Mouse (Mus musculus): ENCODE results near the gene Vmn1r195. TPM values are rescaled to one million over a fixed set of nuclear protein-coding genes. Genes with fewer than 3 reads are reported as not detected.
"Not testable (repeated sequence)": the region's sequence is repeated elsewhere in the genome, so short reads cannot be mapped to it uniquely, and the experiment has no call there.

Gene Vmn1r195
- not detected in 2 replicates for polyA plus RNA-seq (2015; fragmentation: Nextera tagmentation; extraction: Ambion mirVana)

GRCm38 (mm10) chr13:22270222-22270621, at the start of gene Vmn1r195:
Vmn1r195 (plus strand) TSS chr13:22270522.
- not testable (repeated sequence) for H3K9me3 ChIP-seq (replicated peaks); H3K27me3 ChIP-seq; H3K9ac ChIP-seq; ATAC-seq (ENCODE audit: insufficient read depth); H3K36me3 ChIP-seq (replicated peaks); H3K27ac ChIP-seq (replicated peaks); H3K4me2 ChIP-seq; H3K4me1 ChIP-seq (replicated peaks); H3K4me3 ChIP-seq (replicated peaks)
- WGBS (ENCODE audit: insufficient replicate concordance): 73% methylated on average over 1 of the region's 1 CpGs

GRCm38 (mm10) chr13:22223060-22223459, 47.3 kb upstream of the Vmn1r195 start, which contains the start of gene Vmn1r193:
Vmn1r193 (minus strand) TSS chr13:22223160.
- not testable (repeated sequence) for H3K9ac ChIP-seq; H3K4me2 ChIP-seq; H3K4me1 ChIP-seq (replicated peaks); ATAC-seq (ENCODE audit: insufficient read depth); H3K4me3 ChIP-seq (replicated peaks); H3K36me3 ChIP-seq (replicated peaks); H3K27me3 ChIP-seq; H3K9me3 ChIP-seq (replicated peaks); H3K27ac ChIP-seq (replicated peaks)
- WGBS (ENCODE audit: insufficient replicate concordance): 45% methylated on average over 1 of the region's 1 CpGs

- Histone ChIP-seq H3K4me1 (replicated peaks) (no peaks in the 10 kb centered on the region), H3K9ac (no peak within 1 kb of the TSS), H3K4me3 (replicated peaks) (no peak within 1 kb of the TSS), H3K4me2 (no peak within 1 kb of the TSS), H3K36me3 (replicated peaks) (no peaks in the 10 kb centered on the region), H3K27me3 (no peaks in the 10 kb centered on the region), H3K27ac (replicated peaks) (no peak within 1 kb of the TSS), H3K9me3 (replicated peaks) (no peaks in the 10 kb centered on the region)
- WGBS (ENCODE audit: insufficient replicate concordance): 30% methylated on average over 1 of the region's 1 CpGs
- no peak for ATAC-seq (ENCODE audit: insufficient read depth)
These were observed 26.4 kb upstream of the Vmn1r195 start, which contains the start of gene Vmn1r194 for GRCm38 (mm10) chr13:22243915-22244314. Vmn1r194 (plus strand) TSS chr13:22244215.

- no peak overlapping the region for H3K27ac ChIP-seq (replicated peaks)
- no peaks in the 10 kb centered on the region for H3K9me3 ChIP-seq (replicated peaks)
- 37% methylated on average over 2 of the region's 2 CpGs for WGBS (ENCODE audit: insufficient replicate concordance)
- no peak overlapping the region for H3K9ac ChIP-seq
- H3K4me1 ChIP-seq (replicated peaks): no peaks in the 10 kb centered on the region
- H3K36me3 ChIP-seq (replicated peaks): no peaks in the 10 kb centered on the region
- H3K27me3 ChIP-seq: no peaks in the 10 kb centered on the region
- no peak overlapping the region for H3K4me2 ChIP-seq
- H3K4me3 ChIP-seq (replicated peaks): no peak overlapping the region
- no peak for ATAC-seq (ENCODE audit: insufficient read depth)
These were observed 1.4 kb downstream of the Vmn1r195 start for GRCm38 (mm10) chr13:22271721-22272120.

- H3K4me1 ChIP-seq (replicated peaks): no peaks in the 10 kb centered on the region
- 42% methylated on average over 2 of the region's 2 CpGs for WGBS (ENCODE audit: insufficient replicate concordance)
These were observed 14.3 kb downstream of the Vmn1r195 start for GRCm38 (mm10) chr13:22284578-22284977.

GRCm38 (mm10) chr13:22289620-22290019, 19.3 kb downstream of the Vmn1r195 start, which contains the start of gene Vmn1r196:
Vmn1r196 (plus strand) TSS chr13:22289920.
- H3K9ac ChIP-seq: no peak within 1 kb of the TSS
- H3K27me3 ChIP-seq: no peaks in the 10 kb centered on the region
- WGBS (ENCODE audit: insufficient replicate concordance): 54% methylated on average over 2 of the region's 2 CpGs
- H3K9me3 ChIP-seq (replicated peaks): no peaks in the 10 kb centered on the region
- H3K36me3 ChIP-seq (replicated peaks): no peaks in the 10 kb centered on the region
- H3K27ac ChIP-seq (replicated peaks): no peak within 1 kb of the TSS
- H3K4me2 ChIP-seq: no peak within 1 kb of the TSS
- no peaks in the 10 kb centered on the region for H3K4me1 ChIP-seq (replicated peaks)
- H3K4me3 ChIP-seq (replicated peaks): no peak within 1 kb of the TSS
- ATAC-seq (ENCODE audit: insufficient read depth): no peak

More at GRCm38 (mm10) chr13:22284578-22284977, 14.3 kb downstream of the Vmn1r195 start:
- Histone ChIP-seq H3K27ac (replicated peaks) (no peak overlapping the region), H3K4me3 (replicated peaks) (no peak overlapping the region), H3K27me3 (no peaks in the 10 kb centered on the region), H3K36me3 (replicated peaks) (no peaks in the 10 kb centered on the region), H3K9me3 (replicated peaks) (no peaks in the 10 kb centered on the region), H3K4me2 (no peak overlapping the region), H3K9ac (no peak overlapping the region)
- ATAC-seq (ENCODE audit: insufficient read depth): no peak

- H3K4me1 ChIP-seq (replicated peaks); H3K4me3 ChIP-seq (replicated peaks); H3K9me3 ChIP-seq (replicated peaks); H3K9ac ChIP-seq; ATAC-seq (ENCODE audit: insufficient read depth); H3K27ac ChIP-seq (replicated peaks); H3K27me3 ChIP-seq; H3K36me3 ChIP-seq (replicated peaks); H3K4me2 ChIP-seq: not testable (repeated sequence)
- 82% methylated on average over 5 of the region's 5 CpGs for WGBS (ENCODE audit: insufficient replicate concordance)
These were observed 37.8 kb downstream of the Vmn1r195 start for GRCm38 (mm10) chr13:22308075-22308474.

GRCm38 (mm10) chr13:22315361-22315760, 45.0 kb downstream of the Vmn1r195 start:
- Histone ChIP-seq H3K9me3 (replicated peaks) (no peaks in the 10 kb centered on the region), H3K36me3 (replicated peaks) (no peaks in the 10 kb centered on the region), H3K4me2 (no peak overlapping the region), H3K27ac (replicated peaks) (no peak overlapping the region), H3K4me1 (replicated peaks) (no peaks in the 10 kb centered on the region), H3K27me3 (no peaks in the 10 kb centered on the region), H3K4me3 (replicated peaks) (no peak overlapping the region), H3K9ac (no peak overlapping the region)
- 43% methylated on average over 2 of the region's 2 CpGs for WGBS (ENCODE audit: insufficient replicate concordance)
- no peak for ATAC-seq (ENCODE audit: insufficient read depth)

GRCm38 (mm10) chr13:22317366-22317765, 47.0 kb downstream of the Vmn1r195 start:
- H3K4me3 ChIP-seq (replicated peaks): no peak overlapping the region
- no peak for ATAC-seq (ENCODE audit: insufficient read depth)
- H3K9ac ChIP-seq: no peak overlapping the region
- H3K9me3 ChIP-seq (replicated peaks): no peaks in the 10 kb centered on the region
- no peaks in the 10 kb centered on the region for H3K36me3 ChIP-seq (replicated peaks)
- H3K27ac ChIP-seq (replicated peaks): no peak overlapping the region
- H3K27me3 ChIP-seq: no peaks in the 10 kb centered on the region
- H3K4me1 ChIP-seq (replicated peaks): no peaks in the 10 kb centered on the region
- H3K4me2 ChIP-seq: no peak overlapping the region
- 53% methylated on average over 2 of the region's 2 CpGs for WGBS (ENCODE audit: insufficient replicate concordance)

- H3K36me3 ChIP-seq (replicated peaks): no peaks in the 10 kb centered on the region
- H3K4me2 ChIP-seq: no peak overlapping the region
- no peaks in the 10 kb centered on the region for H3K27me3 ChIP-seq
- no peaks in the 10 kb centered on the region for H3K4me1 ChIP-seq (replicated peaks)
- H3K9ac ChIP-seq: no peak overlapping the region
- no peak overlapping the region for H3K4me3 ChIP-seq (replicated peaks)
- ATAC-seq (ENCODE audit: insufficient read depth): no peak
- no peaks in the 10 kb centered on the region for H3K9me3 ChIP-seq (replicated peaks)
- H3K27ac ChIP-seq (replicated peaks): no peak overlapping the region
These were observed 49.8 kb downstream of the Vmn1r195 start for GRCm38 (mm10) chr13:22320091-22320490.

- no peak within 1 kb of the TSS for H3K4me3 ChIP-seq (replicated peaks)
- no peaks in the 10 kb centered on the region for H3K4me1 ChIP-seq (replicated peaks)
- ATAC-seq (ENCODE audit: insufficient read depth): no peak
- H3K4me2 ChIP-seq: no peak within 1 kb of the TSS
- no peaks in the 10 kb centered on the region for H3K27me3 ChIP-seq
- no peaks in the 10 kb centered on the region for H3K36me3 ChIP-seq (replicated peaks)
- H3K27ac ChIP-seq (replicated peaks): no peak within 1 kb of the TSS
- no peaks in the 10 kb centered on the region for H3K9me3 ChIP-seq (replicated peaks)
- H3K9ac ChIP-seq: no peak within 1 kb of the TSS
These were observed 54.0 kb downstream of the Vmn1r195 start, which contains the start of gene Vmn1r197 for GRCm38 (mm10) chr13:22324289-22324688. Vmn1r197 (plus strand) TSS chr13:22324589.
